Mouse (Mus musculus) inflammation-experienced regulatory T-cells (primary cell): ENCODE data around the gene Prr23a3. TPM values are rescaled to one million over a fixed set of nuclear protein-coding genes. Genes with fewer than 3 reads are reported as not detected.

Source experiments
- polyA plus RNA-seq, 2 experiments: library from polyadenylated mRNA; unstranded; fragments of 100-300 nt; shearing (Covaris generic); gene quantifications; one replicate each; pipeline ENCODE4 v1.2.1; 2017

The Prr23a3 gene
- polyA plus RNA-seq = not detected

DNA sequence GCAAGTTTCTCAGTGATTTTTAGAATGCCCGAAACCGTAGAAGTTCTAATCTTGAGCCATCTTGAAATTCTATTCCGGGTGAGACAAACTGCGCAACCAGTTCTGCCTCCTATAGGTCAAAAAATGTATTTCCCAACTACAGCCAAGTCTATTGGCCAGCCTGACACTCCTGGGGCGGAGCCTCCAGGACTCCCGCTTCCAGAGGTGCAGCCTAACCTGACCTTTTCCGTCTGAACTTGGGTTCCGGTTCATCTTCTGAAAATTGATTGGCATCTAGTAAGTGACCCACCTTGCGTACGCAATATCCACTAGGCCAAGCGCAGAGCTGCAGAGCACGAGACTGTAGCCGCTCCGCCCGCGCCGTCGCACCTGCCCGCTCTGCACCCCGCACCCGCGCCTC is at the start of gene Prr23a3:
Gene Prr23a3, plus strand, starts transcription at position 197 of the 400 bp plus-strand sequence.

DNA sequence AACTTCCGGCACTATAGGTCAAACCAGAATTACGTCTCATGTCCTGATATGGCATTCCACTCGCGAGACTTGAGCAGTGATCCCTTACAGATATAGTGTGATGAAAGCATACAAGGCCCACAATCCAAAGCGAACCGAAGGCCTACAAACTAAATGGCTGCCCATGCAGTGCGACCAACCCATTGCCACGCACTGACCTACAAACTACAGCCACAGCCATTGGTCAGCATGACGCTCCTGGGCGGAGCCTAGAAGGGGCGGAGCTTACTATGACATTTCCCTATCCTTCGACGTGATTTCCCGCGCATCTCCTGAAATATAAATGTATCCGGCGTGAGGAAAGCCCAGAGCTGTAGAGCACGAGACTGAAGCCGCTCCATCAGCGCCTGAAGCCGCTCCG is 22.4 kb upstream of the Prr23a3 start, which contains the start of gene Prr23a1:
Gene Prr23a1, plus strand, starts transcription at position 387 of the 400 bp plus-strand sequence.

DNA sequence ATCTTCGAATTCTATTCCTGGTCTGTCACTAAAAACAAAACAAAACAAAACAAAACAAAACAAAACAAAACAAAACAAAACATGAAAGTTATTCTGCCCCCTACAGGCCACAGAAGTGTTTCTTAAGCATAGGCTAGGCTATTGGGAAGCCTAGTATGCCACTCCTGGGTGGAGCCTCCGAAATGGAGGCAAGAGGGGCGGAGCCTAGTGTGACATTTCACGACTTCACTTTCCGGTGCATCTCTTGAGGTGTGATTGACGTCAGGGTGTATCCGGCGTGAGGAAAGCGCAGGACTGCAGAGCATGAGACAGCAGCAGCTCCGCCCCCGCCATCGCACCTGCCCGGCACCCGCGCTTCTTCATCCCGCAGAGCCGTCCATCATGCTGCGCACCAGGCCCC is 8.4 kb upstream of the Prr23a3 start, which contains the start of gene Prr23a2:
Gene Prr23a2, plus strand, starts transcription at position 285 of the 400 bp plus-strand sequence.

DNA sequence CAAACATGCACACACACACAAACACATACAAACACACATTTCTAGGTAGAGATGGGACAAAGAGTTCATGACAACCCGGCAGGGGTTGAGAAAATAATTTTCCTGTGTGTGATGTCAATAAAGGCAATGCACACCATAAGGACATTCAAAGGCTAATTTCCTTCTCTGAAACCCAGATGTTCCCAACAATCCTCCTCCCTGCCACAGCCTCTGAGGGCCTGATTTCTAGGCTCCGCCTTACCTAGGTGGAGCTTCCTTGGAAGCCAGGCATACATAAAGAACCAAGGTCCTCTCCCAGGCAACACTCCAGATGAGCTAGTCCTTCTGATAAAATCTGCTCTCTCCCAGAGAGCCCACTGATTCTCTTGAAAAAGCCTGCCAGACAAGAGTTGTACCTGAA is 38.3 kb downstream of the Prr23a3 start, which contains the start of gene 7420426K07Rik:
Gene 7420426K07Rik, plus strand, starts transcription at position 301 of the 400 bp plus-strand sequence.

Other genes starting within 250 kb of the Prr23a3 start
- gene Prr23a1, start 22.3 kb upstream of the Prr23a3 start, polyA plus RNA-seq = not detected
- gene Prr23a2, start 8.3 kb upstream of the Prr23a3 start, polyA plus RNA-seq = not detected
- gene 7420426K07Rik, start 38.4 kb downstream of the Prr23a3 start, polyA plus RNA-seq = not detected
- under 1 TPM in 1 of 2 experiments, not detected in 1; 0.48 TPM for gene Foxl2, start 90.5 kb downstream of the Prr23a3 start, polyA plus RNA-seq
- gene Faim, start 121.6 kb downstream of the Prr23a3 start, polyA plus RNA-seq = 10 to 100 TPM; 74.1 to 82.5 TPM
- 1 to 10 TPM in 1 of 2 experiments, not detected in 1; 1.1 TPM for gene Gm1123, start 170.9 kb downstream of the Prr23a3 start, polyA plus RNA-seq